Mouse (Mus musculus): ENCODE data around the gene Ccdc47.

- no peak for TF ChIP-seq CTCF (IDR thresholded peaks at IDR 0.05; ENCODE audit: insufficient read depth, low read depth, low read length)
- TF ChIP-seq POLR2A (IDR thresholded peaks at IDR 0.05; ENCODE audit: insufficient read depth, low read depth, low read length) = no peak
Measured at GRCm38 (mm10) chr11:106202123-106202465, 14.1 kb downstream of the Ccdc47 start, which contains the start of gene Strada.

Measured in olfactory bulb, adult 2 months (tissue).